Mouse (Mus musculus): ENCODE data around the gene Nrxn1. TPM values are rescaled to one million over a fixed set of nuclear protein-coding genes. Genes with fewer than 3 reads are reported as not detected.

Gene Nrxn1
- total RNA-seq (2023): 0.41 TPM in 1 of 2 replicates, not detected in the other

DNA sequence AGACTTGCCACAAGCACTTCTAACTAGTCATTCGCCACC lies at the start of gene Nrxn1:
Nrxn1 (minus strand) TSS at position 30 of the 39 bp plus-strand sequence.

